Mouse (Mus musculus) ES-Bruce4 (cell line): ENCODE data around the gene Cblb.

Experiments used
- CTCF ChIP-seq: IDR thresholded peaks from one replicate; pipeline ENCODE4 v1.8.1; 2011; ENCODE audit warnings: low read depth, low read length
- EP300 ChIP-seq: IDR thresholded peaks from 2 replicates; pipeline ENCODE4 v1.6.1; 2011; ENCODE audit warnings: low read depth, low read length; ENCODE audit not compliant: insufficient read depth
- POLR2A ChIP-seq: IDR thresholded peaks from one replicate; pipeline ENCODE4 v1.8.1; 2011; ENCODE audit warnings: low read length; ENCODE audit not compliant: insufficient read depth

GRCm38 (mm10) chr16:52032376-52033330 is 1.6 kb downstream of the Cblb start:
- TF ChIP-seq POLR2A = no peak
- TF ChIP-seq CTCF = no peak
- TF ChIP-seq EP300 = no peak
